Mouse (Mus musculus) kidney, embryonic 14.5 days (tissue): ENCODE measurements around the gene Vcl. TPM values are rescaled to one million over a fixed set of nuclear protein-coding genes. Genes with fewer than 3 reads are reported as not detected.
A peak's percentile ranks its signal among the peaks of the same experiment; 100 is the strongest.

Source experiments
- ATAC-seq: fragments of 200-750 bp; cut with Nextera tagmentation; 2 replicates; pipeline ENCODE4 v1.8.0; 2017; ENCODE audit warnings: moderate number of reproducible peaks, mild to moderate bottlenecking, moderate TSS enrichment, moderate library complexity; ENCODE audit not compliant: low FRiP score, low TSS enrichment
- H3K27ac ChIP-seq: fragments of 300-500 bp; sonication (generic); 2 replicates; pipeline ENCODE4 v1.5.1; 2014; ENCODE audit warnings: low read depth, mild to moderate bottlenecking, low read length, moderate library complexity, mixed read lengths
- H3K27me3 ChIP-seq: fragments of 300-500 bp; sonication (generic); 2 replicates; pipeline ENCODE4 v1.6.1; 2014; ENCODE audit warnings: mild to moderate bottlenecking, low read length; ENCODE audit not compliant: control insufficient read depth, insufficient read depth
- H3K36me3 ChIP-seq: fragments of 300-500 bp; sonication (generic); 2 replicates; pipeline ENCODE4 v1.6.1; 2014; ENCODE audit warnings: low read length, mixed read lengths; ENCODE audit not compliant: control insufficient read depth, insufficient read depth
- H3K4me1 ChIP-seq: fragments of 300-500 bp; sonication (generic); 2 replicates; pipeline ENCODE4 v1.6.1; 2014; ENCODE audit warnings: low read length, mixed read lengths; ENCODE audit not compliant: control insufficient read depth, insufficient read depth
- H3K4me2 ChIP-seq: fragments of 300-500 bp; sonication (generic); replicated peaks from 2 replicates; pipeline ENCODE4 v1.6.1; 2014; ENCODE audit warnings: low read depth, mild to moderate bottlenecking, low read length
- H3K4me3 ChIP-seq: fragments of 300-500 bp; sonication (generic); 2 replicates; pipeline ENCODE4 v1.5.1; 2014; ENCODE audit warnings: mild to moderate bottlenecking, low read length
- H3K9ac ChIP-seq: fragments of 300-500 bp; sonication (generic); 2 replicates; pipeline ENCODE4 v1.6.1; 2014; ENCODE audit warnings: low read depth, mild to moderate bottlenecking, low read length, moderate library complexity
- H3K9me3 ChIP-seq: fragments of 300-500 bp; sonication (generic); 2 replicates; pipeline ENCODE4 v1.6.1; 2016; ENCODE audit warnings: low read length; ENCODE audit not compliant: control insufficient read depth
- WGBS: fragments of 180-500 bp; shearing (Covaris S2); extraction: QIAGEN DNeasy Blood & Tissue Kit; methylation state at CpG from one replicate; pipeline ENCODE4 v1.1.7; 2014; 5-methylcytosine and 5-hydroxymethylcytosine counted together
- polyA plus RNA-seq: library from polyadenylated mRNA; unstranded; fragments of >200 nt; fragmentation: Nextera tagmentation; extraction: Ambion mirVana; gene quantifications from 2 replicates; pipeline ENCODE4 v1.2.1, GENCODE M21; 2014

The Vcl gene
- polyA plus RNA-seq, 1 experiment from 2014 or later = 42.4 TPM

DNA sequence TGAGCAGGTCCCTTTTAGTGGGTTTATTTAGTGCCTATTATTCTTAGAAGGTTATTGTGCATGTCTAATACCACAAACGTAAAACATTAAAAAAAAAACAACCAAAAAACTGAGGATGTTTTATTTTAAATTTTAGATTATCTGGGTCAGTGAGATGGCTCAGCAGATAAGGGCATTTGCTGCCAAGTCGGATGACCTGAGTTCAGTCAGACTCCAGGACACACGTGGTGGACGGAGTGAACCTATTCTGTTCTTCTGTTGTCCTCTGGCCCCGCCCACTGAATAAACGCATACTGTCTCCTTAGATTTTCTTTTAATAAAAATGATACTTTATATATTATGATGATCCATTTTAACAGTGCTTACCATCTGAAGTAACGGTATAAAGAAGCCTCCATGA lies 124.4 kb downstream of the Vcl start:
- no peak for ATAC-seq
- Histone ChIP-seq H3K27me3 (no peaks in the 10 kb centered on the region), H3K4me2 (peak overlapping the region; percentile 78), H3K36me3 (peaks cover 5% of the 10 kb centered on the region; the same call in 1 of the 2 replicates), H3K9ac (no peak overlapping the region), H3K27ac (no peak overlapping the region), H3K9me3 (no peaks in the 10 kb centered on the region), H3K4me1 (peaks cover 10% of the 10 kb centered on the region; the same call in 1 of the 2 replicates), H3K4me3 (peak overlapping the region; percentile 77; the same call in 1 of the 2 replicates)
- WGBS = 58% methylated on average over 7 of the region's 7 CpGs

DNA sequence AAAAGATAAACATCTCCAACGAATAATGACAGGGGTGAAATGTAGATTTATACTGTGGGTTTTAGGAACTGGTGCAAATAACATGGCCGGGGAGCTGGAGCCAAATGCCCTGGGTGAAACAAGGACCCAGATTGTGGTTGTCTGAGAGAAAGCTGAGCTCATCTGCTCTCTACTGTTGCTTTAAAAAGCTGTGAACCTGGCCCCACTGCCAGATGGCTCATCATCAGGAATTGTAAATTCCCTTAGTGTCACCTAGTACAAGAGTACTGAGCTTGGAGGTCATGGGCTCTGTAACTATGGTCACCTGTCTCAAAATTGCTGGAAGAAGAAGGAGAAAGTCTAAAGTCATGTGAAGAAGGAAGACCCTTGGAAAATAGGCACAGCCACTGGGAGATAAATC lies 129.8 kb downstream of the Vcl start:
- H3K36me3 ChIP-seq = peaks cover 5% of the 10 kb centered on the region; the same call in 1 of the 2 replicates
- no peak overlapping the region for H3K9ac ChIP-seq
- no peak for ATAC-seq
- 79% methylated on average over 2 of the region's 2 CpGs for WGBS
- H3K27ac ChIP-seq = no peak overlapping the region
- H3K4me2 ChIP-seq = no peak overlapping the region
- no peaks in the 10 kb centered on the region for H3K9me3 ChIP-seq
- H3K27me3 ChIP-seq = no peaks in the 10 kb centered on the region
- no peak overlapping the region for H3K4me3 ChIP-seq
- 0 out of 2 replicates have a peak, but pooled peaks cover 4% of the 10 kb centered on the region for H3K4me1 ChIP-seq

GRCm38 (mm10) chr14:21062766-21063513 lies 133.7 kb downstream of the Vcl start:
- 79% methylated on average over 5 of the region's 5 CpGs for whole genome bisulfite sequencing
- Histone ChIP-seq H3K27me3 (no peaks in the 10 kb centered on the region), H3K9me3 (no peaks in the 10 kb centered on the region), H3K27ac (no peak overlapping the region), H3K4me1 (0 out of 2 replicates have a peak, but pooled peaks cover 4% of the 10 kb centered on the region), H3K36me3 (no peaks in the 10 kb centered on the region), H3K4me2 (no peak overlapping the region), H3K4me3 (no peak overlapping the region), H3K9ac (no peak overlapping the region)
- no peak for ATAC-seq

DNA sequence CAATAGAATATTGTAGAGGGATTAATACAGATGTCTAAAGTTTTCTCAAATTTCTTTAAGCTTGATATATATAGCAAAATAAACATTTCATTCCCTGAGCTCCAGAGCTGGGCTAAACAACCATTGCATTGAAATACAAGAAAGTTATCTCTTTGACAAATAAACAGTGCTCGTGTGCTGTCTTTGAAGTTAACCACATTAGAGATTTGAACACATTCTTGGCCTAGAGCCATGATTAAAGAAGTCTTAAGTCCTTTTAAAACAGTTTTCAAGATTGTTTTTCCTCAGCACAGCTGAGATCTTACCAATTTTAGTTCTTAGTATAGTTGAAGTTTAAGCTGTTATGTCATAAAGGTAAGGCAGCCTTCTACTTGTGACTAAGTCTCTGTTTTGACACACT lies 135.1 kb downstream of the Vcl start:
- no peaks in the 10 kb centered on the region for H3K9me3 ChIP-seq
- no peak overlapping the region for H3K27ac ChIP-seq
- H3K9ac ChIP-seq = no peak overlapping the region
- 0 out of 2 replicates have a peak, but pooled peaks cover 4% of the 10 kb centered on the region for H3K4me1 ChIP-seq
- no peak for ATAC-seq
- H3K27me3 ChIP-seq = no peaks in the 10 kb centered on the region
- no peak overlapping the region for H3K4me2 ChIP-seq
- no peaks in the 10 kb centered on the region for H3K36me3 ChIP-seq
- 27% methylated on average over 1 of the region's 1 CpGs for WGBS
- H3K4me3 ChIP-seq = no peak overlapping the region

DNA sequence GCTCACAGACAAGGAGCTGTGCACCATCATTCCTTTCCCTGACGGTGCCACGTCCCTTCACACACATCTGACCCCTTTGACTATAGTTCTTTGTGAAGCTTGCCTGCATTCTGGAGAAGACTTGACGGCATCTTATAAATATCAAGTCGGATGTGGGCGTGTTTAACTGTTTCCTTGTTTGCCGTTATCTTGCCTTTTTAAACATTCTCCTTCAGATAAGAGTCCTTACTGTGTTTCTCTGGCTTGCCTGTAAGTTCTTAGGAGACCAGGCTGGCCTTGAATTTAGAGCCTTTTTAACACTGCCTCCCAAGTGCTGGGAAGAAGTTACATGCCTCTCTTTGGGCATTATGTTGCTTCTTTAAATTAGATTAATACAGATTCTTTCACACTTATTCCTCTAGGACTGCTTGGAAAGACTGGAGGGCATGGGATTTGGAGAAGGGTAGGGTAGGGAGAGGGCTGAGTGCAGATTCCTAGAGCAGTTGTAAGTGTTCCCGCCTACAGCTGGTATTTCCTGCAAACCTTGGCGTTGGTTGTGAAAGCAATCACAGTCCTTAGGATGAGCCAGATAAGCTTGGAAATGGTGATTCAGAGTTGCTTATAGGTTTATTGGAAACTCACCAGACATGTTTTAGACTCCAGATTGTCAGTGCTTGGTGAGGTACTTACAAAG lies 136.4 kb downstream of the Vcl start:
- no peaks in the 10 kb centered on the region for H3K36me3 ChIP-seq
- H3K27ac ChIP-seq = no peak overlapping the region
- no peak for ATAC-seq
- no peaks in the 10 kb centered on the region for H3K27me3 ChIP-seq
- WGBS = 63% methylated on average over 8 of the region's 8 CpGs
- H3K9ac ChIP-seq = no peak overlapping the region
- 0 out of 2 replicates have a peak, but pooled peaks cover 4% of the 10 kb centered on the region for H3K4me1 ChIP-seq
- H3K4me2 ChIP-seq = no peak overlapping the region
- H3K9me3 ChIP-seq = no peaks in the 10 kb centered on the region
- no peak overlapping the region for H3K4me3 ChIP-seq

DNA sequence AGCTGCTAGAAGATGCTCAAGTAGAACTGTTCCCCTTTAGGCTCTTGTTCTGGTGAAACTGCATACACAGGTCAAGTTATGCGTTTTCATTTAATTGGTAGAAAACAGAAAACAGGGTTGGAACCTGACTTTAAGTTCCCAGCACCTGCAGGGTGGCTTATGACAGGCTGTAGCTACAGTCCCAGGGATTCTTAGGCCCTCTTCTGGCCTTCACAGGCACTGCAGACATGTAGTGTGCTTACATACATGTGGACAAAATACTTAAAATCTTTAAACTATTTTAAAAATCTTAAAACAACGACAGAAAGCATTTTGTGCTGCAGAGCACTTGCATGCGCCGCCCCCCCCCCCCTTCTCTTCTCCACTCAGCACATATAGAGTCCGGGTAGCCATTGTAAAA lies 140.4 kb downstream of the Vcl start:
- no peak for ATAC-seq
- Histone ChIP-seq H3K4me3 (no peak overlapping the region), H3K36me3 (no peaks in the 10 kb centered on the region), H3K27me3 (no peaks in the 10 kb centered on the region), H3K9me3 (no peaks in the 10 kb centered on the region), H3K9ac (no peak overlapping the region), H3K4me2 (no peak overlapping the region), H3K27ac (no peak overlapping the region), H3K4me1 (peaks cover 6% of the 10 kb centered on the region; the same call in 1 of the 2 replicates)
- WGBS = 87% methylated on average over 5 of the region's 5 CpGs

- peaks cover 10% of the 10 kb centered on the region for H3K4me1 ChIP-seq
- H3K27me3 ChIP-seq = no peaks in the 10 kb centered on the region
- H3K9me3 ChIP-seq = no peaks in the 10 kb centered on the region
- no peaks in the 10 kb centered on the region for H3K36me3 ChIP-seq
- H3K9ac ChIP-seq = no peak overlapping the region
- H3K4me2 ChIP-seq = no peak overlapping the region
- H3K4me3 ChIP-seq = no peak overlapping the region
- no peak for ATAC-seq
- 74% methylated on average over 3 of the region's 3 CpGs for WGBS
- no peak overlapping the region for H3K27ac ChIP-seq
Measured at GRCm38 (mm10) chr14:21073981-21074380, 144.8 kb downstream of the Vcl start.

DNA sequence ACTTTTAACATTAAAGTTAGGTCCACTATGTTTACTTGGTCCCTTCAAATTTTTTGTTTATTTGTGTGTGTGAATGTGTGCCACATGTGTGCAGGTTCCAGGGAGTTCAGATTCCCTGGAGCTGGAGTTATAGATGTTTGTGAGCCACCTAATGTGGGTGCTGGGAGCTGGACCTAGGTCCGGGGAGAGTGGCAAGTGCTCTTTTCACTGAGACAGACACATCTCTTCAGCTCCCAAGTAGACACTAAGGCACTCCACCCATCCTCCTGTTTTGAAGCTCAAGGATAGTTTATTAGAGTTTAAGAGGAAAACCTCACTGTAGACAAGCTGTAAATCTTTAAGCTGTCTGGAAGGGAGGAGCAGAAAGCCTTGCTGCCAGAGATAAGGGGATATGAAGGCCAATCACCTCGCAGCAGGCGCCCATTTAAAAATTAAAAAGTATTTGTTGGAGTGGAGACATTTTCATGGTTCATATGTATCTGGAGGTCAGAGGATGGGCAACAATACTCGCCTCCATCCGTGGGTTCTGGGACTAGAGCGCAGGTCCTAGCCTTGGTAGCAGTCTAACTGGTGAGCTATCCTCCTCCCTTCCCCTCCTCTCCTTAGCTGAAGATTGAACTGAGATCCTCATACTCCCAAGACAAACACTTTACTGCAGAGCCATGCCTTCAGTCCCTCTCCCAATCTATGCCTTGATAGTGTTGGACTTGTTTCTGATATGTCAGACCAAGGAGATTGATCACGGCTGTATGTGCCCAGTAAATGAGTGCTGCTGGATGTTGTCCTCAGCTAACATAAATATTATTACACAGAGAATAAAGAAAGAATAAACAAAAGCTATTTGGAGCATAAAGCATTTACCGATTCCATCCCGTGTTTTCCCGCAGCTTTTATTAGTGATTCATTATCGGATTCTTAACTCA lies 145.5 kb downstream of the Vcl start:
- H3K27me3 ChIP-seq = no peaks in the 10 kb centered on the region
- peaks cover 10% of the 10 kb centered on the region for H3K4me1 ChIP-seq
- H3K4me3 ChIP-seq = peak overlapping the region; percentile 62; the same call in 1 of the 2 replicates
- H3K4me2 ChIP-seq = peak overlapping the region; percentile 71
- no peaks in the 10 kb centered on the region for H3K36me3 ChIP-seq
- H3K9me3 ChIP-seq = no peaks in the 10 kb centered on the region
- no peak overlapping the region for H3K27ac ChIP-seq
- ATAC-seq = no peak
- 53% methylated on average over 11 of the region's 11 CpGs for WGBS
- peak overlapping the region; percentile 70; the same call in 1 of the 2 replicates for H3K9ac ChIP-seq
